Mouse (Mus musculus) cerebellum, adult 2 months (tissue): ENCODE data around the gene Sept3. TPM values are rescaled to one million over a fixed set of nuclear protein-coding genes. Genes with fewer than 3 reads are reported as not detected.

Experiments used
- DNase-seq, 2 experiments: peaks; one replicate each; pipeline ENCODE4 v3.0.0; 2021
- H3K27ac ChIP-seq: fragments of 200-500 bp; 2 replicates; pipeline ENCODE4 v1.5.1; 2012; ENCODE audit warnings: low read length, control low read depth, inconsistent platforms; ENCODE audit not compliant: insufficient read depth
- H3K27me3 ChIP-seq: fragments of 200-500 bp; 2 replicates; pipeline ENCODE4 v1.6.1; 2012; ENCODE audit warnings: inconsistent platforms, mild to moderate bottlenecking, low read length, moderate library complexity; ENCODE audit not compliant: control insufficient read depth, insufficient read depth
- H3K4me1 ChIP-seq: fragments of 200-500 bp; 2 replicates; pipeline ENCODE4 v1.6.1; 2011; ENCODE audit warnings: low read length; ENCODE audit not compliant: control insufficient read depth, insufficient read depth
- H3K4me3 ChIP-seq: fragments of 200-500 bp; replicated peaks from 2 replicates; pipeline ENCODE3; 2011; ENCODE audit warnings: mild to moderate bottlenecking, low read depth, low read length, control low read depth; ENCODE audit not compliant: insufficient read depth
- CTCF ChIP-seq: fragments of 200-500 bp; IDR thresholded peaks from 2 replicates; pipeline ENCODE4 v1.5.1; 2011; ENCODE audit warnings: low read depth, mild to moderate bottlenecking, control low read depth, low read length, moderate library complexity, borderline replicate concordance; ENCODE audit not compliant: insufficient read depth
- POLR2A ChIP-seq: fragments of 200-500 bp; IDR thresholded peaks from 2 replicates; pipeline ENCODE4 v1.6.1; 2011; ENCODE audit warnings: low read length, control low read depth, borderline replicate concordance; ENCODE audit not compliant: insufficient read depth
- WGBS: fragments of 180-500 bp; shearing (Covaris S2); methylation state at CpG from one replicate; pipeline ENCODE4 v1.1.7; 2018; 5-methylcytosine and 5-hydroxymethylcytosine counted together
- polyA plus RNA-seq: library from polyadenylated mRNA; depleted of rRNA; stranded (reverse); fragments of >200 nt; gene quantifications from 2 replicates; pipeline ENCODE4 v1.2.3, GENCODE M21; 2012

Sept3 gene
- polyA plus RNA-seq, 1 experiment = 306 TPM

GRCm38 (mm10) chr15:82255248-82255647, 19.4 kb upstream of the Sept3 start:
- peak overlapping the region; percentile 38 for H3K27ac ChIP-seq
- peak in 1 of 2 experiments; percentile 35 for DNase-seq
- no peak overlapping the region for H3K4me3 ChIP-seq
- no peaks in the 10 kb centered on the region for H3K27me3 ChIP-seq
- TF ChIP-seq POLR2A (no peak), CTCF (peak; percentile 34; the same call in 1 of the 2 replicates)
- WGBS = 35% methylated on average over 4 of the region's 4 CpGs
- H3K4me1 ChIP-seq = 0 out of 2 replicates have a peak, but pooled peaks cover 11% of the 10 kb centered on the region

- 12% methylated on average over 10 of the region's 10 CpGs for WGBS
- Histone ChIP-seq H3K27me3 (no peaks in the 10 kb centered on the region), H3K27ac (peak overlapping the region; percentile 38; the same call in 1 of the 2 replicates), H3K4me3 (peak overlapping the region; percentile 58), H3K4me1 (0 out of 2 replicates have a peak, but pooled peaks cover 11% of the 10 kb centered on the region)
- TF ChIP-seq POLR2A (no peak), CTCF (no peak; the same call in 1 of the 2 replicates)
- DNase-seq = peak; percentile 77 to 85
Measured at GRCm38 (mm10) chr15:82255944-82256383, 18.7 kb upstream of the Sept3 start.

GRCm38 (mm10) chr15:82259510-82259909, 15.2 kb upstream of the Sept3 start:
- Histone ChIP-seq H3K27ac (no peak overlapping the region), H3K4me1 (0 out of 2 replicates have a peak, but pooled peaks cover 11% of the 10 kb centered on the region), H3K27me3 (no peaks in the 10 kb centered on the region), H3K4me3 (no peak overlapping the region)
- 16% methylated on average over 16 of the region's 16 CpGs for WGBS
- TF ChIP-seq POLR2A (no peak), CTCF (peak; percentile 96)
- DNase-seq = peak; percentile 58 to 73

- Histone ChIP-seq H3K4me1 (peaks cover 32% of the 10 kb centered on the region), H3K27me3 (no peaks in the 10 kb centered on the region), H3K27ac (no peak overlapping the region), H3K4me3 (no peak overlapping the region)
- 7% methylated on average over 6 of the region's 6 CpGs for WGBS
- DNase-seq = peak; percentile 62 to 82
- TF ChIP-seq POLR2A = no peak
- peak; percentile 90 for TF ChIP-seq CTCF
Measured at GRCm38 (mm10) chr15:82266356-82266755, 8.3 kb upstream of the Sept3 start.

GRCm38 (mm10) chr15:82268185-82268584, 6.5 kb upstream of the Sept3 start:
- DNase-seq = peak in 1 of 2 experiments; percentile 21
- WGBS = 33% methylated on average over 3 of the region's 3 CpGs
- Histone ChIP-seq H3K27me3 (no peaks in the 10 kb centered on the region), H3K27ac (peak overlapping the region; percentile 15; the same call in 1 of the 2 replicates), H3K4me3 (no peak overlapping the region), H3K4me1 (peaks cover 48% of the 10 kb centered on the region)
- TF ChIP-seq CTCF = no peak
- no peak for TF ChIP-seq POLR2A

GRCm38 (mm10) chr15:82268783-82269182, 5.9 kb upstream of the Sept3 start:
- TF ChIP-seq POLR2A (no peak), CTCF (no peak)
- Histone ChIP-seq H3K27me3 (no peaks in the 10 kb centered on the region), H3K27ac (peak overlapping the region; percentile 15), H3K4me3 (no peak overlapping the region), H3K4me1 (peaks cover 49% of the 10 kb centered on the region)
- peak; percentile 67 to 85 for DNase-seq
- WGBS = 5% methylated on average over 9 of the region's 9 CpGs

- H3K27me3 ChIP-seq = no peaks in the 10 kb centered on the region
- 1% methylated on average over 5 of the region's 5 CpGs for WGBS
- TF ChIP-seq POLR2A (no peak), CTCF (peak; percentile 91)
- H3K4me1 ChIP-seq = peaks cover 50% of the 10 kb centered on the region
- peak; percentile 82 to 84 for DNase-seq
- H3K27ac ChIP-seq = no peak overlapping the region
- H3K4me3 ChIP-seq = no peak overlapping the region
Measured at GRCm38 (mm10) chr15:82271201-82271600, 3.5 kb upstream of the Sept3 start.

GRCm38 (mm10) chr15:82272295-82272694, 2.4 kb upstream of the Sept3 start:
- no peaks in the 10 kb centered on the region for H3K27me3 ChIP-seq
- peaks cover 59% of the 10 kb centered on the region for H3K4me1 ChIP-seq
- WGBS = 16% methylated on average over 6 of the region's 6 CpGs
- peak; percentile 63 to 78 for DNase-seq
- no peak for TF ChIP-seq POLR2A
- TF ChIP-seq CTCF = no peak
- H3K27ac ChIP-seq = peak overlapping the region; percentile 27; the same call in 1 of the 2 replicates
- no peak overlapping the region for H3K4me3 ChIP-seq
